In the genomic region with DNA sequence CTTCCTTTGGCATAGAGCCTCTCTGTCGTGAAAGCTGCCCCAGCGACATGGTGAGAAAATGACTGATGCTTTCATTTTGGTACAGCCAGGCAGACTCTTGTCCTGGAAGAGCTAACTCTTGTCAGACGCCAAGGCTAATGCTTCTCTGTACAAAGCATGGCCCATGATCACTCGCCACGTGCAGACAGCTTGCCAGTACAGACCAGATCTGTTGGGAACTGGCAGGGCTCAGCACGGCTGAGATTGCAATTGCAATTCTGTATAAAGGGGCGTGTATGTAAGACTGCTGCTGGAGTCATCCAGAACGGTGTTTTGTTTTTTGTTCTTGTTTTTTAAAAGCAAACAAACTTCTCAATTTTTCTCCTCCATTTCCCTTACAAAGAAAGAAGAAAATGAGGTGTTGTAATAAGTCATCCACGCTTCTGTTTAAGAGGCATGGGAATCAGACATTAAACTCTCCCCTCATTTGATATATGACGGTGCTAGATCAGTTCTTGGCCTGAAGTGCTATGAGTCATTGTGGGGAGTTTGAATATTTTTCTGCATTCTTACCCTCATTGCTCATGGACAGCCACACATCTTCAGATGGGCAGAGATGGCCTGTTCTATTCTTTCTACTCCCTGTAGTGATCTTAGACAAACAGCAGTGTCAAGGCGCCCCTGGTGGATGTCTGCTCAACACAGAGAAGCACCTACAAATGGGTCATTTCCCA, we compare ENCODE assay signal across 11 mouse cellular contexts.
DNase-seq lines count a peak whose midpoint lies in the region; ATAC-seq lines count a peak whose summit lies in the region.
"Had no signal": no experiment of that assay in that cellular context is flagged by ENCODE, and none has a peak within 500 bp of the region (broad histone marks: within the 10 kb centered on the region; RNA-seq: fewer than 3 reads in every experiment).

No protein-coding gene starts in this region.

- no peaks in the 10 kb centered on the region for H3K36me3 ChIP-seq in lung, embryonic 15.5 days
- H3K36me3 ChIP-seq: limb, embryonic 13.5 days had no signal

- no peak overlapping the region for H3K4me2 ChIP-seq in lung, embryonic 15.5 days
- H3K4me2 ChIP-seq: limb, embryonic 13.5 days had no signal

- no peaks in the 10 kb centered on the region for H3K4me1 ChIP-seq in lung, embryonic 15.5 days
- H3K4me1 ChIP-seq: limb, embryonic 13.5 days; megakaryocyte, embryonic 14.5 days had no signal

- peak overlapping the region; percentile 55 for H3K27ac ChIP-seq in lung, embryonic 15.5 days
- H3K27ac ChIP-seq: limb, embryonic 13.5 days had no signal

- WGBS in lung, embryonic 15.5 days: 48% methylated on average over 11 of the region's 11 CpGs

- peak; percentile 87; the same call in 1 of the 2 replicates for ATAC-seq in lung, embryonic 15.5 days (ENCODE audit: borderline replicate concordance, extremely low read depth, low FRiP score, low TSS enrichment)
- no peak for ATAC-seq in megakaryocyte-erythroid progenitor cell, adult 5-6 weeks (replicated peaks; ENCODE audit: low FRiP score, low TSS enrichment, poor library complexity, severe bottlenecking)

- H3K27me3 ChIP-seq in lung, embryonic 15.5 days: no peaks in the 10 kb centered on the region
- H3K27me3 ChIP-seq: limb, embryonic 13.5 days; megakaryocyte, embryonic 14.5 days had no signal

- no peak overlapping the region for H3K9ac ChIP-seq in lung, embryonic 15.5 days
- H3K9ac ChIP-seq: limb, embryonic 13.5 days had no signal

- no peaks in the 10 kb centered on the region for H3K9me3 ChIP-seq in lung, embryonic 15.5 days
- H3K9me3 ChIP-seq: megakaryocyte, embryonic 14.5 days had no signal

- H3K4me3 ChIP-seq in lung, embryonic 15.5 days: no peak overlapping the region
- H3K4me3 ChIP-seq: limb, embryonic 13.5 days; megakaryocyte, embryonic 14.5 days had no signal

- peak; percentile 56 to 58 for DNase-seq in cerebellum, postnatal 14 days
- DNase-seq in cerebellum, adult 11 months: no peak
- peak; percentile 14 to 25 for DNase-seq in layer of hippocampus, postnatal 10 days (ENCODE audit: low spot score in 2 of 2)
- DNase-seq in layer of hippocampus, adult 11-12 months (ENCODE audit: low spot score): no peak
- peak; percentile 94 for DNase-seq in Muller cell, postnatal 12 days (ENCODE audit: inconsistent ontology term)
- no peak for DNase-seq in embryo, embryonic 9.5 days (ENCODE audit: extremely low spot score)
- DNase-seq: kidney, postnatal 14 days had no signal

Comparison
In these comparisons a context has a peak if more than half of its experiments do, and no peak if none do; other contexts are left out.
1. DNase-seq: peak in cerebellum, postnatal 14 days (2 of 2), layer of hippocampus, postnatal 10 days (2 of 2) and Muller cell, postnatal 12 days (single experiment); none in cerebellum, adult 11 months (single experiment), layer of hippocampus, adult 11-12 months (single experiment) and embryo, embryonic 9.5 days (single experiment).